Mouse (Mus musculus): ENCODE results near the gene Sapcd1. TPM values are rescaled to one million over a fixed set of nuclear protein-coding genes. Genes with fewer than 3 reads are reported as not detected.
A peak's percentile ranks its signal among the peaks of the same experiment; 100 is the strongest.

Sapcd1 gene
- polyA plus RNA-seq, 1 experiment = 18.9 TPM

DNA sequence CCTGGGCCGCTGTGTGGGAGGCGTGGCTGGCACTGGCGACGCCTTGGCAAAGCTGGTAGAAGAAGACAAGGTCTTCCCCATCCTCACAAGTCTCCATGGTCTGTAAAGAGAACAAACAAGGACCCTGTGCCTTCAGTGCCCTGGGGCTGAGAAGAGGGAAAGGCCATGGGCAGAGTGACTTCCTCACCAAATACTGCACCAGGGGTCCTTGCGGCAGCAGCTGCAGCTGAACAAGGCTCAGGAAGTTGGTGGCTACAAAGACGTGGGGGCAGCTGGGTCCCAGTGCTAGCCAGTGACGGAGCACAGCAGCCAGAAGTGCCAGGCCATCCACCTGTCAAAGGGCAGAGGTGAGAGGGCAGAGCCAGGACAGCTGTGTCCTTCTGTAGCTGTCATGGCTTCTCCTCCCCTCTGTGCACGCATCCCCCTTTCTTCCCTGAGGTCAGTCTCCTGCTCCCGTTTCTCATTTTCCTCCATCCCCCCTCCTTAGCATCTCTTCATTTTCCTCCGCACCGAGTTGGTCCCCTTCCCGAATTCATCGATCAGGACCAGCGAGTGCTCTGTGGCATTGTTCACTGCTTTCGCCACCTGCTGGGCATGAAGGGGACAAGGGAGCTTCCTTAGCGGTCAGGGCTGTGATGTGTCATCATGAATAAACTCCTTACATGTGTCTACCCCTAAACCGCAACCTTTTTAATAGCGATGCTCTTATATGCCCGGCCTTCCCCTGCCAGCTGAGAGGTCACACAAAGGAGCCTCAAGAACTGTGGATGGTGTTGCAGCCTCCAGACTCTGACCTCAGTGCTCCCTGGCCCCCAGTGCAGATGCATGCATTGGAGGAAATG, 2.1 kb upstream of the Sapcd1 start:
- H3K27ac ChIP-seq (ENCODE audit: control insufficient read depth, insufficient read depth, low read depth, low read length, poor library complexity) = peak overlapping the region; percentile 43

DNA sequence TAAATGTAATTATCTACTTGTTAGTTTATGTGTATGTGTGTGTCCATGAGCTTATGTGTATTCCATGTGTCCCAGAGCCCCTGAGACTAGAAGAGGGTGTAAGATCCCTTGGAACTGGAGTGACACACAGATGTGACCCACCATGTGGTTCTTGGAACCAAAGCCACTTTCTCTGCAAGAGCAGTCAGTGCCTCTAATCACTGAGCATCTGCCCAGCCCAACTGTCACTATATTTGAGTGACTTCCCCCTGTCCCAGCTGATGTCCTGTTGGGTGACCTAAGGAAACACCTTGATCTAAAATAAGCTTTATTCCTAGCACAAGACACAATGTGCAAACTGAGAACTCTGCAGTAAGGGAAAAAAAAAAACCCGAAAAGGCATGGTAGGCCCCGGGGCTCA, 499 bp upstream of the Sapcd1 start:
- H3K4me1 ChIP-seq (ENCODE audit: control insufficient read depth, insufficient read depth, low read length) = peaks cover 9% of the 10 kb centered on the region
- no peak overlapping the region for H3K4me3 ChIP-seq (replicated peaks; ENCODE audit: control insufficient read depth, low read depth, low read length)

More for the DNA sequence above, 2.1 kb upstream of the Sapcd1 start:
- TF ChIP-seq CTCF (IDR thresholded peaks at IDR 0.05; ENCODE audit: control insufficient read depth, insufficient read depth, low read length) = peak; percentile 76
- 0 out of 2 replicates have a peak, but pooled peaks have one; percentile 45 for TF ChIP-seq POLR2A (IDR thresholded peaks at IDR 0.05; ENCODE audit: borderline replicate concordance, control insufficient read depth, low read depth, low read length)
- 8% methylated on average over 19 of the region's 19 CpGs for WGBS
- Histone ChIP-seq H3K4me1 (ENCODE audit: control insufficient read depth, insufficient read depth, low read length) (peaks cover 7% of the 10 kb centered on the region), H3K4me3 (replicated peaks; ENCODE audit: control insufficient read depth, low read depth, low read length) (peak overlapping the region; percentile 3)

DNA sequence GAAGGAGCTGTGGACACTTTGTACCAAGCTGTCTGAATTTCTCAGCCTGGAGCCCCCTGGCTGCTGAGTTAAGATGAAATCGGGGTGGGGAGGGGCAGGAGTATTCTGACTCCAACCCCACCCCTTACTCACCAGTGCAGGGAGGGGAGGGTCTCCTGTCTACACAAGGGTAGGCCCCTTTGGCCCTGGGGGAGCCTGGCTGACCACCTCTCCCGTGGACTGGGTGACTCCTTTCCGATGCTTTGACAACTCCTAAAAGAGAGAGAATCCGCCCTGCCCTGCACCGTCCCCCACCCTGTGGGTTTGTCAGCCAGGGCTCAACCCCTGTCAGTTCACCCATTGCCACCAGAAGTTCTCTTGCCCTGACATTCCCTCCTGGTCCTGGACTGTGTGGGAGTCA, 1.6 kb downstream of the Sapcd1 start:
- H3K4me3 ChIP-seq (replicated peaks; ENCODE audit: control insufficient read depth, low read depth, low read length) = no peak overlapping the region
- WGBS = 83% methylated on average over 5 of the region's 5 CpGs
- peaks cover 5% of the 10 kb centered on the region for H3K4me1 ChIP-seq (ENCODE audit: control insufficient read depth, insufficient read depth, low read length)
- no peak overlapping the region for H3K27ac ChIP-seq (ENCODE audit: control insufficient read depth, insufficient read depth, low read depth, low read length, poor library complexity)
- TF ChIP-seq CTCF (IDR thresholded peaks at IDR 0.05; ENCODE audit: control insufficient read depth, insufficient read depth, low read length) = no peak
- TF ChIP-seq POLR2A (IDR thresholded peaks at IDR 0.05; ENCODE audit: borderline replicate concordance, control insufficient read depth, low read depth, low read length) = no peak

More for the DNA sequence above, 499 bp upstream of the Sapcd1 start:
- 53% methylated on average over 2 of the region's 2 CpGs for WGBS
- no peak for TF ChIP-seq POLR2A (IDR thresholded peaks at IDR 0.05; ENCODE audit: borderline replicate concordance, control insufficient read depth, low read depth, low read length)
- TF ChIP-seq CTCF (IDR thresholded peaks at IDR 0.05; ENCODE audit: control insufficient read depth, insufficient read depth, low read length) = no peak
- no peak overlapping the region for H3K27ac ChIP-seq (ENCODE audit: control insufficient read depth, insufficient read depth, low read depth, low read length, poor library complexity)

- 28% methylated on average over 10 of the region's 10 CpGs for WGBS
- H3K4me1 ChIP-seq (ENCODE audit: control insufficient read depth, insufficient read depth, low read length) = peaks cover 4% of the 10 kb centered on the region
- no peak overlapping the region for H3K4me3 ChIP-seq (replicated peaks; ENCODE audit: control insufficient read depth, low read depth, low read length)
- H3K27ac ChIP-seq (ENCODE audit: control insufficient read depth, insufficient read depth, low read depth, low read length, poor library complexity) = no peak overlapping the region; the same call in 1 of the 2 replicates
- TF ChIP-seq POLR2A (IDR thresholded peaks at IDR 0.05; ENCODE audit: borderline replicate concordance, control insufficient read depth, low read depth, low read length) (no peak), CTCF (IDR thresholded peaks at IDR 0.05; ENCODE audit: control insufficient read depth, insufficient read depth, low read length) (no peak)
Observed at GRCm38 (mm10) chr17:35024691-35025488, 2.9 kb downstream of the Sapcd1 start.

DNA sequence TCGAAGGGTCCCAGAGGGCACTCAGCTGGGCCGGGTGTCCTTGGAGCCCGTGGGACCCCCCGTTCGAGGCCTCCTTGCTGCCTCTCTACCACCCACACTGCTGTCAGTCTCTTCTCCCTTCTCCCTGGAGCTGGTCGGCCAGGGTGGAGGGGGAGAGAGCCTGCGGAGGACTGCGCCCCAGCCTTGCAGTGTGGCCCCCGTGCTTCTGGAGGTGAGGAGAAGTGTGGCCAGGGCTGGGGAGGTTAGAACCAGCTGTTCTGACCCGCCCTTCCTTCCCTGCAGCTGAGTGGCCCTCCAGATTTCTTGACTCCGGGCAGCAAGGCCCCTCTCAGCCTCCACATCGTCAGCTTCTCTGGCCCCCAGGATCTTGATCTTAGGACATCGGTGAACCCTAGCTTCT, 3.6 kb downstream of the Sapcd1 start:
- WGBS = 54% methylated on average over 13 of the region's 13 CpGs
- no peak overlapping the region; the same call in 1 of the 2 replicates for H3K27ac ChIP-seq (ENCODE audit: control insufficient read depth, insufficient read depth, low read depth, low read length, poor library complexity)
- peaks cover 3% of the 10 kb centered on the region for H3K4me1 ChIP-seq (ENCODE audit: control insufficient read depth, insufficient read depth, low read length)
- TF ChIP-seq POLR2A (IDR thresholded peaks at IDR 0.05; ENCODE audit: borderline replicate concordance, control insufficient read depth, low read depth, low read length) = no peak
- no peak for TF ChIP-seq CTCF (IDR thresholded peaks at IDR 0.05; ENCODE audit: control insufficient read depth, insufficient read depth, low read length)
- H3K4me3 ChIP-seq (replicated peaks; ENCODE audit: control insufficient read depth, low read depth, low read length) = no peak overlapping the region

DNA sequence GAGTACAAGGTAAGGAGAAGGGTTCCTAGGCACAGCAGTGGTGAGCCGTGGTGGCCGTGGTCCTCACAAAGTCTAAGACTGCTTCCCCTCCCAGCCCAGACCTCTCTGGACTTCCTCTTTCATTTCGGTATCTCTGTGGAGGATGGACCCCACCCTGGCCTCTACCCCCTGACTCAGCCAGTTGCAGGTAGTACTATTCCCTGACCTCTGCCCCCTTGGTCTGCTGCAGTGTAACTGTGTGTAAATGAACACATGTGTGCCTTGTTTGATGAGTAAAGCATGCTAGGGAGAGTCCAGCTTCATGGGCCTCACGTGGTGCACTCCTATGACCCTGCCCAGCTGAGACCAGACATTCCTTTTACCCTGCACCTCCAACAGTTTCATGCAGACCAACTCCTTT, 4.1 kb downstream of the Sapcd1 start:
- Histone ChIP-seq H3K4me3 (replicated peaks; ENCODE audit: control insufficient read depth, low read depth, low read length) (peak overlapping the region; percentile 14), H3K4me1 (ENCODE audit: control insufficient read depth, insufficient read depth, low read length) (peaks cover 2% of the 10 kb centered on the region), H3K27ac (ENCODE audit: control insufficient read depth, insufficient read depth, low read depth, low read length, poor library complexity) (no peak overlapping the region)
- 17% methylated on average over 4 of the region's 4 CpGs for WGBS
- no peak for TF ChIP-seq CTCF (IDR thresholded peaks at IDR 0.05; ENCODE audit: control insufficient read depth, insufficient read depth, low read length)
- no peak for TF ChIP-seq POLR2A (IDR thresholded peaks at IDR 0.05; ENCODE audit: borderline replicate concordance, control insufficient read depth, low read depth, low read length)

DNA sequence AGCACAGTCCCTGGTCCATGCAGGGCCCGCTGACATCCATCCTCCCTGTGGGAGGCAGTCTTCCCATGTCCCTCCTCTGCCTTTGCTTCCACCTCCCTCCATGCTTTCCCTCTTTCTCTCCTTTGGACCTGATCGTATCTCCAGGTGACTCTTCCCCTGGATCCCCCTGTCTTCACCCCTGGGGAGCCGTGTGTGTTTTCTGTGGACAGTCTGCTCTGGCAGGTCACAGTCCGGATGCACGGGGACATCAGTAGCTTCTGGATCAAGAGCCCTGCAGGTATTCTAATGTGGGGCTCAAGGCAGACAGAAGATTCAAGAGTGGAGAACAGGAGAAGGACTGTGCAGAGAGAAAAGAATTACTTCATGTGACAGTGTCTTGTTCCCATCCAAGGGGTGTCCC, 4.6 kb downstream of the Sapcd1 start:
- WGBS = 85% methylated on average over 5 of the region's 5 CpGs
- TF ChIP-seq POLR2A (IDR thresholded peaks at IDR 0.05; ENCODE audit: borderline replicate concordance, control insufficient read depth, low read depth, low read length) (no peak), CTCF (IDR thresholded peaks at IDR 0.05; ENCODE audit: control insufficient read depth, insufficient read depth, low read length) (no peak)

GRCm38 (mm10) chr17:35022541-35023060, 5.2 kb downstream of the Sapcd1 start:
- 86% methylated on average over 8 of the region's 8 CpGs for WGBS
- H3K4me1 ChIP-seq (ENCODE audit: control insufficient read depth, insufficient read depth, low read length) = peaks cover 2% of the 10 kb centered on the region
- H3K4me3 ChIP-seq (replicated peaks; ENCODE audit: control insufficient read depth, low read depth, low read length) = no peak overlapping the region
- no peak overlapping the region for H3K27ac ChIP-seq (ENCODE audit: control insufficient read depth, insufficient read depth, low read depth, low read length, poor library complexity)
- TF ChIP-seq POLR2A (IDR thresholded peaks at IDR 0.05; ENCODE audit: borderline replicate concordance, control insufficient read depth, low read depth, low read length) = no peak
- no peak for TF ChIP-seq CTCF (IDR thresholded peaks at IDR 0.05; ENCODE audit: control insufficient read depth, insufficient read depth, low read length)

More for the DNA sequence above, 4.6 kb downstream of the Sapcd1 start:
- H3K4me1 ChIP-seq (ENCODE audit: control insufficient read depth, insufficient read depth, low read length) = peaks cover 2% of the 10 kb centered on the region
- H3K4me3 ChIP-seq (replicated peaks; ENCODE audit: control insufficient read depth, low read depth, low read length) = no peak overlapping the region
- no peak overlapping the region for H3K27ac ChIP-seq (ENCODE audit: control insufficient read depth, insufficient read depth, low read depth, low read length, poor library complexity)

Data from bone marrow, adult 2 months (tissue).